Mouse (Mus musculus): Measurements from ENCODE around the gene Akain1.

The Akain1 gene

GRCm38 (mm10) chr17:69438990-69439491, at the start of gene Akain1:
Gene Akain1, plus strand, starts transcription at chr17:69439326.
- DNase-seq (ENCODE audit: low read depth) = no peak

- peak; percentile 82 for DNase-seq (ENCODE audit: low read depth)
These were observed 42.7 kb upstream of the Akain1 start for GRCm38 (mm10) chr17:69396147-69397033.

- DNase-seq (ENCODE audit: low read depth) = peak; percentile 71
These were observed 42.0 kb upstream of the Akain1 start for GRCm38 (mm10) chr17:69397163-69397562.

- DNase-seq (ENCODE audit: low read depth) = no peak
These were observed 41.0 kb upstream of the Akain1 start for GRCm38 (mm10) chr17:69398092-69398491.

GRCm38 (mm10) chr17:69401146-69401545, 38.0 kb upstream of the Akain1 start:
- DNase-seq (ENCODE audit: low read depth) = peak; percentile 85

GRCm38 (mm10) chr17:69416163-69416562, 23.0 kb upstream of the Akain1 start:
- DNase-seq (ENCODE audit: low read depth) = peak; percentile 67

- peak; percentile 94 for DNase-seq (ENCODE audit: low read depth)
These were observed 22.0 kb upstream of the Akain1 start for GRCm38 (mm10) chr17:69416920-69417661.

GRCm38 (mm10) chr17:69417724-69418373, 21.3 kb upstream of the Akain1 start:
- no peak for DNase-seq (ENCODE audit: low read depth)

GRCm38 (mm10) chr17:69421592-69421991, 17.5 kb upstream of the Akain1 start:
- DNase-seq (ENCODE audit: low read depth) = peak; percentile 83

- no peak for DNase-seq (ENCODE audit: low read depth)
These were observed 1.3 kb upstream of the Akain1 start for GRCm38 (mm10) chr17:69437836-69438235.

GRCm38 (mm10) chr17:69438486-69438885, 640 bp upstream of the Akain1 start:
- DNase-seq (ENCODE audit: low read depth) = no peak

GRCm38 (mm10) chr17:69439571-69440480, 700 bp downstream of the Akain1 start:
- no peak for DNase-seq (ENCODE audit: low read depth)

- peak; percentile 88 for DNase-seq (ENCODE audit: low read depth)
These were observed 1.9 kb downstream of the Akain1 start for GRCm38 (mm10) chr17:69441041-69441440.

GRCm38 (mm10) chr17:69448679-69449078, 9.6 kb downstream of the Akain1 start:
- DNase-seq (ENCODE audit: low read depth) = no peak

- peak; percentile 72 for DNase-seq (ENCODE audit: low read depth)
These were observed 22.6 kb downstream of the Akain1 start for GRCm38 (mm10) chr17:69461680-69462079.

- DNase-seq (ENCODE audit: low read depth) = no peak
These were observed 23.9 kb downstream of the Akain1 start for GRCm38 (mm10) chr17:69463037-69463436.

- no peak for DNase-seq (ENCODE audit: low read depth)
These were observed 32.0 kb downstream of the Akain1 start for GRCm38 (mm10) chr17:69471171-69471570.

GRCm38 (mm10) chr17:69472401-69472800, 33.3 kb downstream of the Akain1 start:
- DNase-seq (ENCODE audit: low read depth) = no peak

GRCm38 (mm10) chr17:69474084-69474483, 35.0 kb downstream of the Akain1 start:
- no peak for DNase-seq (ENCODE audit: low read depth)

- peak; percentile 48 for DNase-seq (ENCODE audit: low read depth)
These were observed 36.3 kb downstream of the Akain1 start for GRCm38 (mm10) chr17:69475423-69475822.

- no peak for DNase-seq (ENCODE audit: low read depth)
These were observed 38.4 kb downstream of the Akain1 start for GRCm38 (mm10) chr17:69477526-69477925.

All from 416B (cell line).